Mouse (Mus musculus) left cerebral cortex, postnatal 4 days (tissue): Measurements from ENCODE around the gene Gm11214. TPM values are rescaled to one million over a fixed set of nuclear protein-coding genes. Genes with fewer than 3 reads are reported as not detected.

Experiments used
- DNase-seq: peaks from one replicate; pipeline ENCODE4 v3.0.0-alpha.2; 2022
- intact Hi-C: fragments of 180-260 bp; cut with DNase I; formaldehyde crosslinking; loops from one replicate; pipeline ENCODE4 v1.15.1; 2025
- total RNA-seq, 2 experiments: library from RNA; stranded (reverse); gene quantifications; 2 replicates each; pipeline ENCODE4 v1.2.3; 2021

The Gm11214 gene
- total RNA-seq, 2 experiments from 2014 or later, result not detected

DNA sequence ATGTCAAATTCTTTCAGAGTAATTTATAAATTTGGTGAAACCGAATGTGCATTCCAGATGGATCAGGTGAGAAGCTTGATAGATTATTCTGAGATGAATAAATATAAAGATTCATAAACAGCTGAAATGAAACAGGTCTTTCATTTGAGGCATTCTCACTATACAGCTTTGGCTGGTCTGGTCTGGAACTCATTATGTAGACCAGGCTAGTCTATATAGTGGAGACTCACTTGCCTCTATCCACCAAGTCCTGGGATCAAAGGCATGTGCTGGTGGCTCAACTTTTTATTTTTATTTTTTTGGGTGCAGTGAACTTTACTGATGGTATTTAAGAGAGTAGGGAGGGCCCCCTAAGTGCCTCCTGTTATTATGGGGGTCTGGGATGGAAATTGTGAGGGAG is 1.3 kb downstream of the Gm11214 start:
- intact Hi-C loops, result no loop called here
- no peak for DNase-seq

DNA sequence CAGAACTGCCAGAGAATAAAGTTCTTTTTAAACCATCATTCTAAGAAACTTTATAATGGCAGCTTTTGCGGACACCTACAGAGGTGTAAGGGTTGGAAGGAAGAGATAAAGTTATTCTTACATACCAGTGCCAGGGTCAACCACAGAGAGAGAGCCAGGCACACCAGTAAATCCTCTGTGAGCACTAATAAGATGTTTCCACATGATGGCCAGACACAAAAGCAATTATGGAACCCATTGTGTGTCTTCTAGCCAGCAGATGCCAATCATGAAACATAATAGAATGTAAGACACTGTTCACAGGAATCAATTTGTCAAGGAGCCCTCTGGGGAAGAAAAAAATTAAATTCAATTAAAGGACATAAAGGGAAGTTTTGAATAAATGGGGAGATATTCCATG is 1.8 kb downstream of the Gm11214 start:
- intact Hi-C loops, result no loop called here
- no peak for DNase-seq

DNA sequence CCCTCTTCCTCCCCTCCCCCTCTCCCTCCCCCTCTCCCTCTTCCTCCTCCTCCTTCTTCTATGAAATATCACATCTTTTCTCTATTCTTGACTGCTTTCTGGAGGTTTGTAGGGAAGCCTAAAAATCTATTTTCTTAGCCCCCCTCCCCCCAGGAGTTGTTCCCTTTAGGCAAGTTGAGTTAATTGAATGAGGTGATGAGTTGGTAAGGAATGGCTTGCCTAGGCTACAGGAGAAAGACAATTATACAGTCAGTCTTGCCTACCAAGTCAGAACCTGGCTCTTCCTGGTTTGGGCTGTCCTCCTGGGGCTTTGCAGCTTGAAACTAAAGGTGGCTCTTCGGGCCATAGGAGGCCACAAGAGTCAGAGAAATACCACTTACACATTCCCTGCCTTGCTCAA is 3.4 kb downstream of the Gm11214 start:
- no peak for DNase-seq
- intact Hi-C loops, result no loop called here

DNA sequence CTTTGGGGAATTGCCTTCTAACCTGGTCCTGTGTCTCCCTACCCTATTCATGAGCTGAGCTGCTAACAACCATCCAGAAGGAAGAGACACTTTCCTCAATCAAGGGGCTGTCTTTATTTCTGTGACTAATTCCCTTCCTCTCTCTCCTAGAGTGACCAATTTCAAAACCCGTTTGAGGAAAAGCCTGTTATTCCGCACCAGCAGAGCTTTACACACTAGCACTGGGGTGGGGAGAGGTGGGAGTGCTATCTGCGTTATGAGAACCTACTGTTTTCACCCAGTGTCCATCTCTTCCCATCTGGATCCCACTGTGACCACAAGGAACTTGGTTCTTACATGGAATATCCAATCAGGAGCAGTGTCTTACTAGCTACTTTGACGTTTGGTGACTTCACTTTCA is 4.1 kb downstream of the Gm11214 start:
- DNase-seq, result no peak
- intact Hi-C loops, result no loop called here

DNA sequence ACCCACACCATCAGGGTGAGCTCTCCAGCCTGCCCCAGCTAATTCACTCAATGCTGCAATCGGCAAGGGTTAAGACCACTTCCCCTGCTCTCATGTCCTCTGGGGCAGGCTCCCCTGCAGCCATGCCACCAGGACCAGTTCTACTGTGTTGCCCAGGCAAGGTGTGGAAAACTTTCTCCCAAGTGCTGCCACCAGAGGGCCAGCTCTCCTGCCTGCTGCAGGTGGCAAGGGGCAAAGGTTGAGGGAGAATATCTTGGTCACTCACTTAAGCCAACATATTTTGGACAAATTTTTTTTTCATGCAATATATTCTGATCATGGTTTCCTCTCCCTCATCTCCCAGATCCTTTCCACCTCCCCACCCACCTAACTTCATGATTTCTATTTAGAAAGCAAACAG is 8.8 kb downstream of the Gm11214 start:
- intact Hi-C loops, result no loop called here
- DNase-seq, result no peak

DNA sequence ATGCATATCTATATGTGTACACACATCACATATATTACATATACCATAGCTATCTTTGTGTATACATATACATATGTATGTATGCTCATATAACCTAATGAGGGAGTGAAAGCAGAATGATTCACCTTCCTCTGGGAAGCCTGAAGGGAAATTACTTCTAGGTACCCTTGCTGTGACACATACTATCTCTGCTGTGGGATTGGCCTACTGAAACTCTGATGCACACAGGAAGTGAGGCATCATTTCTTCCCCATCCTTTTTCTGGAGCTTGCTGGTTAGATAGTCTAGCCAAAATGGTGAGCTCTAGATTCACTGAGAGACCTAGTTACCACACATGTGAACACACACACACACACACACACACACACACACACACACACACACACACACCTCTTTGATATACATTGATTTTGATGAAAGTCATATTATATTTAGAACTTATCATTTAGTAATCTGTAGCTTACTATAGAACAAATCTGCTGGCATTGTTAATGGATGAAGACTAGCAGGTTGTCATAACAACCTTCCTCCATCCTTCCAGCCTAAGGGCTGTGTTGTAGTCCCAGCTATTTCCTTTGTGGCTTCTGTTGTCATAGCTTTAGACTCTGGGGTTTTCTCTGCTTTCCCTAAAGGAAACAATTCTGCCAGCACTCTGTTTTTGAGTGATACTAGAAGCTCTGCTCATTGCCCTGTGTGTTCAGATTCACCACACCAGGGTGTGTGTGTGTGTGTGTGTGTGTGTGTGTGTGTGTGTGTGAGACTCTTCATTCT is 19.0 kb downstream of the Gm11214 start:
- no peak for DNase-seq
- intact Hi-C loops, result no loop called here

DNA sequence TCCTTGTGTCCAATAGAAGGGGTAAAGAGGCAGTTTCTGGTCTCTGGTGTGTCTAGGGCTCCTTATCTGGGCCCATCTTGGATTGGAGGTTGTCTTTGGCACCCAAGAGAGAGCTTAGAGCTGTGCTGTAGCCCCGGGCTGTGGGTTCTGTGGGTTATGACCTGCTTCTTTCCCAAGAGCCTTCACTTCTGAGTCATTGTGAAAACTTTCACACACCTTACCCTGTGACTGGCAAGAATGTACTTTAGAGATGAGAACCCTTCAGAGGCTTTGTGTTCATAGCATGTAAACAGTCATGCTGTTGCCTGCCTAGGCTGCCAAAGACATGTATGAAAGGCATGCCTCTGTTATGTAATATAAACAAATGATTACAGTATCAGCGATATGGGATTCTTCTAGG is 23.3 kb downstream of the Gm11214 start:
- no peak for DNase-seq
- intact Hi-C loops, result no loop called here

DNA sequence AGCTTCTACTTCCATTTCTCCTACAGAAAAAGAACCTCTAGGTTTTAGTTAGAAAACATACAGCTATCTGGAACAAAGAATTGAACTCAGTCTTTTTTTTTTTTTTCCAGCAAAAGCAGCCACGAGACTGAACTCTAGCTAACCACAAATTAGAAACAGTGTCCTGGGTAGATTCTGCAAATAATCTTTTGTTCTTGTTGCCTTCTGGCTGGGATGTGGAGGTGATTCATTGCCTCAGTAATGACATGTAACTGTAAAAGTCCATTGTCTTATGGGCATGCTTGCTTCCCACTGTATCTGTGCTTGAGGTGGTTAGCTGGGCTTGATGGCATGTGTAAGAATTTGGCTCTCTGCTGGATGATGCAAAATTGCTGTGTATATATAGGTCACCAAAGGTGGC is 24.6 kb downstream of the Gm11214 start:
- intact Hi-C loops, result no loop called here
- no peak for DNase-seq

DNA sequence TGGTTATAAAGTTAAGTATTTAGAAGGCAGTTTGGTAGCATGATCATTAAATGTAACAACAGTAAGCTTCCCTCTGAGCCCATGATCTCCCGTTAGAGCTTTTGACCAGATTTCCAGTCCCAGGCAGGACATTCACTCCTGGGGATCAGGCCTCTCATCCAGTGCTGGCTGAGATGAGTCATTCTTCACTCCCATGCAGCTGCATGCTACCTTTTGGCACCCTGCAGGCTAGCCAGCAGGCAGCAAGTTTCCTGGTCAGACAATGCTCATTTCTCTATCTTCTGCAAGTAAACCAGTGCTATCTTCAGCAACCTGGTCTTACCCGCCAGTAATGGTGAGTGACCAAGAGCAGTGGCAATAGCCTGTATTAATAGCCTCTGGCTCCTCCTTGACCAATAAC is 30.0 kb downstream of the Gm11214 start:
- no peak for DNase-seq
- intact Hi-C loops, result no loop called here

DNA sequence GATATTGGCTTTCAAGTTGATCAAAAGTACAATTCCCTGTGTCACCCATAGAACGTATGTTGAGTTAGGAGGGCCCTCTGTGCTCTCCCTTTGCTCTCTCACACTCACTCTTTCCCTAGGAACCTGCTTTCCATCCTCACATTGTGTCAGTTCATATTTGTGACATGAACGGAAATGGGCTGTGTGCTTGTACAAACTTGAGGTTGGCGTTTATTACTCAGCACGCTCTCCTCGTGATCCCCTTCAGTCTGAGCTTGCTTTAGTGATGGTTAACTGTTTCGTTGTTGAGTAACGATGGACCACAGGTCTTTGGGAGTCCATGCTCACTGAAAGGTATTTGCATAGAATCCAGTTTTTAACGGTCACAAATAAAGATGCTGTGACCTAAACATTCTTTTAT is 36.1 kb downstream of the Gm11214 start:
- DNase-seq, result no peak
- intact Hi-C loops, result no loop called here

DNA sequence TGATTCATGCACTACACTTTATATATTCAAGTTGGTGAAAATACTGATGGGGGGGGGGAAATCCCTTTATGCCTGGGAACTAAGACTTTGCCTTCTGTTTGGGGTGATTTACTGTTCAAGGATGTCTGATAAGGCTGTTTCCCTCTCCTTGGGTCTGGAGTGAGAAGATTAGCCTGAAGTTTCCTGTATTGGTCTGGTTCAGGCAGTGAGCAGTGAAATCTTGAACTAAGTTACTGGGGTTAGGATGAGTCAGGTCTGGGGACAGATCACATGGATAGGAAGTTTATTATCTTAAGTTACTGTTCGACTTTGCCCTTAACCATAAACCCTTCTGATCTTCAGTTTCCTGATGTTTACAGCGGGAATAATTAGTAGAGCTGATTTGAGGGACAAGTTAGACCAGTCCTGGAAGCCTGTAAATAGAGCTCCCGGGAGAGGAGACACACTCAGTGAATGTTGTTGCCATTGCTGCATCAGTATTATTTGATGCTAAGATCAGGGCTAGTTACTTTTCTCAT is 37.6 kb downstream of the Gm11214 start:
- intact Hi-C loops, result no loop called here

DNA sequence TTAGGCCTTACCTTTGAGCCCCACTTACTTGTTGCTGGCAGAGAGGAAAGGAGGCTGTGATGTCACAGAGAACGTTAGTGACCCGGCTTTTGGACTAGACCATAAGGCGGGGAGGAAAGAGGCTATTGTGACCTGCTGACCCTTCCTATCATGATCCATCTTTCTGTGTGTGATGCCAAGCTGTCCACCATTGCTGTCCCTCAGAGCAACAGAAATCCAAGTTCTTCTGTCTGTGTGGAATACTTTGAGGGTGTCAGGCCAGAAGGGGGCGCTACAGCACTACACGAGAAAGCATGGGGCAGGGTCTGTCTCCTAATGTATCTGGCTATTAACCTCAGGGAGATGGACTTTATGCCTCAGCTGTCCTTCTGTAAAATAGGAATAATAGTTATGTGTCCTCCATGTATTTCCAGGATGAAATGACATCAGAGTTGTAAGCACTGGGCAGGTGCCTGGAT is 40.8 kb downstream of the Gm11214 start, which contains the start of gene Tex48:
TSS of gene Tex48 (minus strand) at position 51 of the 458 bp plus-strand sequence.
- intact Hi-C loops, result no loop called here
- DNase-seq, result peak; percentile 35

More for the DNA sequence above, 37.6 kb downstream of the Gm11214 start:
- no peak for DNase-seq

DNA sequence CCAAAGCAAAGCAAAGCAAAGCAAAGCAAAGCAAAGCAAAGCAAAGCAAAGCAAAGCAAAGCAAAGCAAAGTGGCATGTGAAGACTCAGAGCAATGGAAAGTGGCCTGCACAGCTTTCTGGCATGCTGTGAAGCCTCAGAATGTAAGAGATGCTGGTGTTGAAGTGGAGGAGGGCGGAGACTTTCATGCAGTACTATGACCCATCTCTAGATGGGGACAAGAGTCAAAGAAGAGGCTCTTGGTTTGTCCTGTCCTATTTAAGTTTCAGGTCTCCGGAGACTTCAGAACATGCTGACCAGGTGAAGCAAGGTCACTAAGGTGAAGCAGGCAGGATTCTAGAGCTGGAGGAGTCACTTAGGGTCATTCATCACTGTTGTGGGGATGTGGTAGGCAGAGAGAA is 41.3 kb downstream of the Gm11214 start:
- DNase-seq, result no peak
- intact Hi-C loops, result no loop called here

Other genes starting within 250 kb of the Gm11214 start
- gene Whrn, start 167.4 kb downstream of the Gm11214 start, total RNA-seq, result 10 to 100 TPM; 24.9 to 28.6 TPM
- gene Atp6v1g1, start 118.6 kb downstream of the Gm11214 start, total RNA-seq, result 100 to 1,000 TPM; 142 to 154 TPM
- gene Tmem268, start 104.6 kb downstream of the Gm11214 start, total RNA-seq, result 1 to 10 TPM; 3.9 to 4.4 TPM
- gene Gm11213, start 58.1 kb downstream of the Gm11214 start, total RNA-seq, result not detected
- not detected for gene Tex48, start 41.0 kb downstream of the Gm11214 start, total RNA-seq
- not detected for gene Tnfsf15, start 81.7 kb upstream of the Gm11214 start, total RNA-seq
- gene Tnfsf8, start 198.0 kb upstream of the Gm11214 start, total RNA-seq, result not detected